Comparison of ENCODE assay signal across 8 mouse cellular contexts in the genomic region with DNA sequence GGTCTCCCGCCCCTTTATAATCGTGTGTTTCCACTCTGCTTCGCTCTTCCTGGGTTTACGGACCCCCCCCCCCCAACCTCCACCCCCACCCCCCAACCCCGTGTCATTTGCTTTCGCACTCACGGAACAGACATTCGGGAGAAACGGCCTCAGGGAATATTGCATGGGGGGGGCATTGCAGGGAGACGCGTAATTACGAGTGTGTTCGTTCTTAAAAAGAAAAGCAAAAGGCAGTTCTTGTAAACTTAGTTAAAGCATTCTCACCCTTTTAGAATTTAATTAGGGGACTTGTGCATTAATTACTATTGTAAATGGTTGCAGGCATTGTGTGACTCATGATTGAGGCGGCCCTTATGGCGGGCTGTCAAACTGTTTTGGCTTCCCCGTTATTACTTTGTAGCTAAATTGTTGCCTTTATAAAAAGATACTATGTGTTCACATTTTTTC. TPM values are rescaled to one million over a fixed set of nuclear protein-coding genes. Genes with fewer than 3 reads are reported as not detected.
DNase-seq lines count a peak whose midpoint lies in the region; ATAC-seq and TF ChIP-seq lines count a peak whose summit lies in the region.

No protein-coding gene starts in this region.

- TF ChIP-seq CTCF in MEL (IDR thresholded peaks at IDR 0.05 in 2 of 3, conservative IDR thresholded peaks at IDR 0.05 in 1 of 3; ENCODE audit: control insufficient read depth in 1 of 3, insufficient read depth in 1 of 3, low read depth in 2 of 3, low read length in 3 of 3, poor library complexity in 1 of 3, severe bottlenecking in 1 of 3) = no peak
- TF ChIP-seq CTCF in small intestine, adult 2 months (IDR thresholded peaks at IDR 0.05; ENCODE audit: extremely low read depth, insufficient read length, insufficient replicate concordance, low read depth, low read length) = no peak

- peak overlapping the region; percentile 65 for H3K4me2 ChIP-seq in hindbrain, embryonic 15.5 days
- peak overlapping the region; percentile 72 for H3K4me2 ChIP-seq in limb, embryonic 13.5 days (replicated peaks)

- no peak for ATAC-seq in hindbrain, embryonic 15.5 days (ENCODE audit: low FRiP score, low read depth)
- 0 out of 2 replicates have a peak, but pooled peaks have one; percentile 9 for ATAC-seq in limb, embryonic 13.5 days (ENCODE audit: low FRiP score, low read depth)

- DNase-seq in left cerebral cortex, adult 9 months (ENCODE audit: low spot score in 2 of 2) = peak; percentile 28 to 54
- DNase-seq in left cerebral cortex, adult 11 months (ENCODE audit: low spot score) = no peak
- DNase-seq in MEL (ENCODE audit: low read depth, low spot score) = peak; percentile 63
- peak; percentile 44 for DNase-seq in embryonic facial prominence, embryonic 10.5 days (ENCODE audit: low spot score)
- DNase-seq in ovary, postnatal 10 days (ENCODE audit: low spot score) = no peak

- peak overlapping the region; percentile 82 to 93 for H3K4me3 ChIP-seq in MEL (ENCODE audit: control insufficient read depth in 1 of 2, insufficient read depth in 1 of 2, low read depth in 2 of 2, low read length in 2 of 2)
- H3K4me3 ChIP-seq in embryonic facial prominence, embryonic 10.5 days = peak overlapping the region; percentile 99
- peak overlapping the region; percentile 100 for H3K4me3 ChIP-seq in hindbrain, embryonic 15.5 days
- peak overlapping the region; percentile 94 for H3K4me3 ChIP-seq in limb, embryonic 13.5 days
- peak overlapping the region; percentile 97 for H3K4me3 ChIP-seq in small intestine, adult 2 months (ENCODE audit: low read depth, low read length)

- peaks cover 8 to 31% of the 10 kb centered on the region in 2 experiments; a peak in 3 of 4 replicates for H3K36me3 ChIP-seq in MEL (ENCODE audit: control insufficient read depth in 1 of 2, insufficient read depth in 2 of 2, low read length in 2 of 2)
- peaks cover 29% of the 10 kb centered on the region for H3K36me3 ChIP-seq in embryonic facial prominence, embryonic 10.5 days (replicated peaks)
- peaks cover 9% of the 10 kb centered on the region for H3K36me3 ChIP-seq in hindbrain, embryonic 15.5 days
- peaks cover 12% of the 10 kb centered on the region for H3K36me3 ChIP-seq in limb, embryonic 13.5 days
- H3K36me3 ChIP-seq in small intestine, adult 2 months (ENCODE audit: control insufficient read depth, insufficient read depth, low read length) = peaks cover 8% of the 10 kb centered on the region

- H3K9ac ChIP-seq in MEL (ENCODE audit: control insufficient read depth, low read depth, low read length, poor library complexity, severe bottlenecking) = peak overlapping the region; percentile 93
- H3K9ac ChIP-seq in hindbrain, embryonic 15.5 days = peak overlapping the region; percentile 99
- peak overlapping the region; percentile 98 for H3K9ac ChIP-seq in limb, embryonic 13.5 days

- peaks cover 35% of the 10 kb centered on the region for H3K79me2 ChIP-seq in MEL (ENCODE audit: control insufficient read depth, insufficient read depth, low read length, poor library complexity)

- H3K9me3 ChIP-seq in MEL (replicated peaks; ENCODE audit: insufficient read depth, low read length) = no peaks in the 10 kb centered on the region
- no peaks in the 10 kb centered on the region for H3K9me3 ChIP-seq in embryonic facial prominence, embryonic 10.5 days
- H3K9me3 ChIP-seq in hindbrain, embryonic 15.5 days = no peaks in the 10 kb centered on the region
- no peaks in the 10 kb centered on the region for H3K9me3 ChIP-seq in limb, embryonic 13.5 days

- WGBS in embryonic facial prominence, embryonic 10.5 days = 2% methylated on average over 16 of the region's 16 CpGs
- under 1% methylated on average over 16 of the region's 16 CpGs for WGBS in hindbrain, embryonic 15.5 days
- under 1% methylated on average over 16 of the region's 16 CpGs for whole genome bisulfite sequencing in limb, embryonic 13.5 days
- 2% methylated on average over 16 of the region's 16 CpGs for WGBS in small intestine, adult 2 months

- no peak for TF ChIP-seq POLR2A in MEL (IDR thresholded peaks at IDR 0.05; ENCODE audit: control insufficient read depth in 1 of 2, insufficient read depth in 1 of 2, low read depth in 1 of 2, low read length in 2 of 2, poor library complexity in 1 of 2)
- no peak for TF ChIP-seq POLR2A in small intestine, adult 2 months (IDR thresholded peaks at IDR 0.05; ENCODE audit: low read depth, low read length)

- TF ChIP-seq EP300 in MEL (IDR thresholded peaks at IDR 0.05; ENCODE audit: low read depth in 1 of 2, low read length in 2 of 2) = no peak

- peak overlapping the region; percentile 80 for H3K27ac ChIP-seq in MEL (ENCODE audit: control insufficient read depth, low read depth, low read length)
- peak overlapping the region; percentile 100 for H3K27ac ChIP-seq in embryonic facial prominence, embryonic 10.5 days (replicated peaks)
- H3K27ac ChIP-seq in hindbrain, embryonic 15.5 days (replicated peaks) = peak overlapping the region; percentile 98
- H3K27ac ChIP-seq in limb, embryonic 13.5 days = no peak overlapping the region
- no peak overlapping the region for H3K27ac ChIP-seq in small intestine, adult 2 months (ENCODE audit: insufficient read depth, low read depth, low read length)

- peaks cover 0 to 13% of the 10 kb centered on the region in 2 experiments; a peak in 2 of 4 replicates for H3K4me1 ChIP-seq in MEL (ENCODE audit: control insufficient read depth in 1 of 2, insufficient read depth in 2 of 2, low read length in 2 of 2)
- H3K4me1 ChIP-seq in embryonic facial prominence, embryonic 10.5 days = peaks cover 28% of the 10 kb centered on the region
- peaks cover 46% of the 10 kb centered on the region for H3K4me1 ChIP-seq in hindbrain, embryonic 15.5 days (replicated peaks)
- peaks cover 35% of the 10 kb centered on the region for H3K4me1 ChIP-seq in limb, embryonic 13.5 days
- no peaks in the 10 kb centered on the region for H3K4me1 ChIP-seq in small intestine, adult 2 months (ENCODE audit: control insufficient read depth, insufficient read depth, insufficient read length, low read length)

- TF ChIP-seq RAD21 in MEL (IDR thresholded peaks at IDR 0.05; ENCODE audit: low read depth, low read length) = no peak

- no peaks in the 10 kb centered on the region for H3K27me3 ChIP-seq in MEL (ENCODE audit: control insufficient read depth in 1 of 2, insufficient read depth in 2 of 2, low read length in 2 of 2)
- no peaks in the 10 kb centered on the region for H3K27me3 ChIP-seq in embryonic facial prominence, embryonic 10.5 days (replicated peaks; ENCODE audit: low read depth, poor library complexity, severe bottlenecking)
- H3K27me3 ChIP-seq in hindbrain, embryonic 15.5 days = no peaks in the 10 kb centered on the region
- no peaks in the 10 kb centered on the region for H3K27me3 ChIP-seq in limb, embryonic 13.5 days
- H3K27me3 ChIP-seq in small intestine, adult 2 months (ENCODE audit: control insufficient read depth, insufficient read depth, low read length) = no peaks in the 10 kb centered on the region

TF ChIP-seq in MEL, 35 proteins besides CTCF, POLR2A, EP300 and RAD21:
- TF ChIP-seq USF1 (IDR thresholded peaks at IDR 0.05; ENCODE audit: low read depth, low read length) = no peak
- peak; percentile 92; the same call in 1 of the 2 replicates for TF ChIP-seq MXI1 (IDR thresholded peaks at IDR 0.05; ENCODE audit: low read depth, low read length)
- no peak for TF ChIP-seq MAZ (IDR thresholded peaks at IDR 0.05; ENCODE audit: low read depth, low read length)
- no peak for TF ChIP-seq ZNF384 (IDR thresholded peaks at IDR 0.05; ENCODE audit: low read depth, low read length)
- TF ChIP-seq CHD2 (IDR thresholded peaks at IDR 0.05; ENCODE audit: low read length) = no peak
- TF ChIP-seq SIN3A (IDR thresholded peaks at IDR 0.05; ENCODE audit: low read length) = peak; percentile 73; the same call in 1 of the 2 replicates
- no peak for TF ChIP-seq GABPA (IDR thresholded peaks at IDR 0.05; ENCODE audit: low read depth, low read length)
- TF ChIP-seq MEF2A (IDR thresholded peaks at IDR 0.05; ENCODE audit: extremely low read depth, insufficient replicate concordance, low read depth, low read length, poor library complexity, severe bottlenecking) = no peak

RNA-seq across cellular contexts. Expression of gene Tnrc6a, which starts 1.1 kb away (rescaled TPM):
- total RNA-seq in MEL (2012; rRNA removed) = 15.3 and 18.1 TPM in 2 replicates
- polyA plus RNA-seq in MEL (2012; ENCODE audit: insufficient read depth in 1 of 2, insufficient read length in 2 of 2, low read depth in 1 of 2, low replicate concordance in 2 of 2, missing spikeins in 1 of 2) = 10 to 100 TPM in 1 of 2 experiments, not detected in 1; 34.5 TPM
- 60.6 and 61.5 TPM in 2 replicates for polyA plus RNA-seq in embryonic facial prominence, embryonic 10.5 days (2016; fragmentation: Nextera tagmentation; extraction: Ambion mirVana)
- 47.4 and 49.2 TPM in 2 replicates for polyA plus RNA-seq in hindbrain, embryonic 15.5 days (2015; fragmentation: Nextera tagmentation; extraction: Ambion mirVana)
- 60.9 and 63.3 TPM in 2 replicates for polyA plus RNA-seq in limb, embryonic 13.5 days (2015; fragmentation: Nextera tagmentation; extraction: Ambion mirVana)
- 19.4 and 33.7 TPM in 2 replicates for polyA plus RNA-seq in small intestine, adult 2 months (2012; rRNA removed)

Comparison
In these comparisons a context has a peak if more than half of its experiments do, and no peak if none do; other contexts are left out.
1. DNase-seq: peak in left cerebral cortex, adult 9 months (2 of 2), MEL (single experiment) and embryonic facial prominence, embryonic 10.5 days (single experiment); none in left cerebral cortex, adult 11 months (single experiment) and ovary, postnatal 10 days (single experiment).
2. H3K27ac ChIP-seq: peak in MEL (single experiment), embryonic facial prominence, embryonic 10.5 days (single experiment) and hindbrain, embryonic 15.5 days (single experiment); none in limb, embryonic 13.5 days (single experiment) and small intestine, adult 2 months (single experiment).
3. Peak in every context shown above with its lines, with median percentiles within 50 percentile points of each other: H3K4me3 ChIP-seq and H3K9ac ChIP-seq.